Mouse (Mus musculus): ENCODE results near the gene Actr1a. TPM values are rescaled to one million over a fixed set of nuclear protein-coding genes. Genes with fewer than 3 reads are reported as not detected.

Gene Actr1a
- polyA plus RNA-seq, 1 experiment from 2014 or later: 164 TPM

DNA sequence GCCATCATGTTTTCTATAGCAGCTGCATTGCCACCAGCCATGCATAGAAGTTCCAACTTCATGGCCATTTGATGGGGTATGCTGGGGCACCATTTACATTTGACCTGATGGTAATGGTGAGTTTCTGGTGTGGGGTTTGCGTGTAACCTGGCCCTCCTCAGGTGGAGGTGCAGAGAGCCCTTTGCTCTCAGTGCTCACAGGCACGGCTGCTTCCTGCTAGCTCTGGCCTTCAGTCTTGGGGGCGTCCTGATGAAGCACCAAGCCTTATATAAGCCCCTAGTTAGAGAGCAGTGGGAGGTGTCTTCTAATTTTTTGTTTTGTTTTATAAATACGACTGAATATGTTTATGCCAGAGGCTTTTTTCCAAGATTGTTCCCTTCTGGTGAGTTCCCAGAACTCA is 22.5 kb upstream of the Actr1a start:
- Histone ChIP-seq H3K27me3 (replicated peaks; ENCODE audit: low read depth, poor library complexity, severe bottlenecking) (no peaks in the 10 kb centered on the region), H3K9me3 (no peaks in the 10 kb centered on the region), H3K4me1 (peaks cover 62% of the 10 kb centered on the region), H3K36me3 (replicated peaks) (peaks cover 25% of the 10 kb centered on the region), H3K27ac (replicated peaks) (no peak overlapping the region), H3K4me3 (no peak overlapping the region)
- 83% methylated on average over 4 of the region's 4 CpGs for WGBS
- no peak for DNase-seq (ENCODE audit: low spot score)

DNA sequence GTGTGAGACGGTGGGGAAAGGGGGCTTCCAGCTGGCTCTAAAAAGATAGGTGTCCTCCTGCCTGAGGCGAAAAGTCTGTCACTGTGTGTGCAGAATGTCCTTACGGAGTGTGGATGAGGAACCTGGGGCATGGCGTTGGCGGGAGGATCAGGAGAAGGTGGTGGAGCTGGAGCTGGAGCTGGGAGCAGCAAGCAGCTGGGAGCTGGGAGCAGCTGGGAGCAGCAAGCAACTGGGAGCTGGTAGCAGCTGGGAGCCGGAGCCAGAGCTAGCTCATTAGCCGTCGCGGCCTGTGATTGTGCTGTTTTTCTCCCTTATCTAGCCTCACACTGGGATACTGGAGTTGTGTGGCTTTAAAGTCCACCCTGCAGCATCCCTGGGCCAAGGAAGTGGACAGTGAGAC is 20.7 kb upstream of the Actr1a start:
- Histone ChIP-seq H3K27ac (replicated peaks) (0 out of 2 replicates have a peak overlapping the region, but pooled peaks have one; percentile 15), H3K4me1 (peaks cover 56% of the 10 kb centered on the region), H3K4me3 (no peak overlapping the region), H3K27me3 (replicated peaks; ENCODE audit: low read depth, poor library complexity, severe bottlenecking) (no peaks in the 10 kb centered on the region), H3K9me3 (no peaks in the 10 kb centered on the region), H3K36me3 (replicated peaks) (peaks cover 36% of the 10 kb centered on the region)
- no peak for DNase-seq (ENCODE audit: low spot score)
- WGBS: 73% methylated on average over 9 of the region's 9 CpGs

DNA sequence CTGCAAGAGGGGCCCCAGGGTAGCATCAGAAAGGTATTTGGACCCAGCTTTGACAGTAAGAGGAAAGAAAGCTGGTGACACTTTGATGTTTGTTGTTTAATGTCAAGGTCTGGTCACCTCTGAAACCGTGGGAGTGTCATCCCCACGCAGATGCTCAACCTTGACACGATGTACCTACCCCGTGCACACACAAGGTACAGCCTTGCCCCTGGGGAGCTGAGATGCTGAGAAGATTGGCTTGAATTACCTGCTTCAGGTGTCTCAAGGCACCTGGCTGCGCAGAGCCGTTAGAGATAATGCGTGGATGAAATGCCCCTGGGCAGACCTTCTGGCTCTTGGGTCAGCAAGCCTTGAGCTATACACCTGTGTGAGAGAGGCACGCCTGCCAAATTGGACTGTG is 18.9 kb upstream of the Actr1a start:
- WGBS: 91% methylated on average over 8 of the region's 8 CpGs
- no peak overlapping the region for H3K4me3 ChIP-seq
- H3K9me3 ChIP-seq: no peaks in the 10 kb centered on the region
- DNase-seq (ENCODE audit: low spot score): no peak
- peaks cover 49% of the 10 kb centered on the region for H3K4me1 ChIP-seq
- peaks cover 52% of the 10 kb centered on the region for H3K36me3 ChIP-seq (replicated peaks)
- no peaks in the 10 kb centered on the region for H3K27me3 ChIP-seq (replicated peaks; ENCODE audit: low read depth, poor library complexity, severe bottlenecking)
- no peak overlapping the region for H3K27ac ChIP-seq (replicated peaks)

DNA sequence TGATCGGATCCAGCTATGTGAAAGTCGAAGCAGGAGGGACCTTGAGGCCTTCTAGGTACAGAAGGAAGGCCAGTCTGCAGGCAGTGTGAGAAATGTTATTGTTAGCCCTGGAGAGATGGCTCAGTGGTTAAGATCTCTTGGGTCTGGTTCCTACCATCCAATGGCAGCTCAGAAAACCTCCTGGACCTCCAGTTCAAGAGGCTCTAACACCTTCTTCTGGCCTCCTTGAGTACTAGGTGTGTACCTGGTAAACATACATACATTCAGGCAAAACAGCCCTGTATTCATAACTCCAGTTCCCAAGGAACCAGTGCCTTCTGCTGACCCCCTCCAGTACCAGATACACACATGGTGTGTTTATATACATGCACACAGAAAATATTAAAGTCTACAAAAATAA is 18.4 kb upstream of the Actr1a start:
- Histone ChIP-seq H3K27me3 (replicated peaks; ENCODE audit: low read depth, poor library complexity, severe bottlenecking) (no peaks in the 10 kb centered on the region), H3K36me3 (replicated peaks) (peaks cover 58% of the 10 kb centered on the region), H3K4me3 (no peak overlapping the region), H3K9me3 (no peaks in the 10 kb centered on the region), H3K4me1 (peaks cover 53% of the 10 kb centered on the region), H3K27ac (replicated peaks) (no peak overlapping the region)
- WGBS: 99% methylated on average over 2 of the region's 2 CpGs
- DNase-seq (ENCODE audit: low spot score): no peak

DNA sequence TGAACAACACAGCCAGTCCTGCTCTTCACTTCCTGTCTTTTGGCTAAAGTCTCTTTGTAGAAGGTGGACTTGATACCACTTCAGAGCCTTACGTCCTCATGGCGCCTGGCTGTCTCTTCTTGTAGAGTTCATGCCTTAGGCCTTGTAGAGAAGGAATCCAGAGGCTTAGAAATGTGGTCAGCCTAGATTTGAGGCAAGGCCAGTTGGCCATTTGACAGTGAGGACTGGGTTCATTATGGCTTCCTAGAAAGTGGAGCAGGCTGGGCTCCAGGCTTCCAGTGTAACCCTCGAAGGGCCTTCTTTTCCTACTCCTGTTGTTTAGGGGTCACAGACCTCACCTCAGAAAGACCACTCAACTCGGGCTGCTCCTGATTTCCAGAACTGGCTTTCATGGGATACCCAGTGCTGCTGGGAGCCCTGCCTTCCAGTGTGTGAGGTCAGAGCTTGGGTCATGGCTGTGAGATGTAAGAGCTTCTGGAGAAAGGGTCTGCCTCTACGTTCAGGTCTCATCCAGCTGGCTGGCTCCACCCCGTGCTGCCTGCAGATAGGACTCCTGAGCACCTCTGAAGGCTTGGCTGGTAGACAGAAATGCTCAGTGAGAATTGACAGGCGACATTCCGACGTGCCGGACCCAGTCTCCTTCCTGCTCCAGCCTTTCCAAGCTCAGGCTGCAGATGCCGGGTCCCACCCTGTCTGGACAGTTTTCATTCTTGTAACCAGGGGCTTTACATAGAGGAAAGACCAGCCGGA is 16.7 kb upstream of the Actr1a start:
- no peaks in the 10 kb centered on the region for H3K27me3 ChIP-seq (replicated peaks; ENCODE audit: low read depth, poor library complexity, severe bottlenecking)
- no peak overlapping the region for H3K4me3 ChIP-seq
- no peak overlapping the region for H3K27ac ChIP-seq (replicated peaks)
- H3K4me1 ChIP-seq: peaks cover 44% of the 10 kb centered on the region
- no peak for DNase-seq (ENCODE audit: low spot score)
- H3K36me3 ChIP-seq (replicated peaks): peaks cover 73% of the 10 kb centered on the region
- H3K9me3 ChIP-seq: no peaks in the 10 kb centered on the region
- 86% methylated on average over 12 of the region's 12 CpGs for WGBS

DNA sequence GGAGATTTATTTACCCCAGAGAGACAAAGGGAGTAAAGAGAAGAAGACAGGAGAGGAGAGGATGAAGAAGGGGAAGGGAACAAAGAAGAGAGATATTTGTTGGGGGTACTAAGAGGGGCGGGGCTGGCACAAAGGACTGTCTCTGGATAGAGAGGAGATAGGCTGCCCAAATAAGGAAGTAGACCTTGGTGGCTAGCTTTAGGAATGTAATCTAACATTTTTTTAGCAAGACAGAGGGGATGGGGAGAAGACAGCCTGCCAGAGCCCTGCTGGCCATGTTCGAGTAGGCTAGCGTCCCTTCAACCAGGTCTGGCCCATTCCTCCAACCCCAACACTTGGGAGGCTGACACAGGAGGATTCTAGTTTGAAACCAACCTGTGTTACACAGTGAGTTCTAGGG is 14.0 kb upstream of the Actr1a start:
- peaks cover 31% of the 10 kb centered on the region for H3K4me1 ChIP-seq
- H3K27ac ChIP-seq (replicated peaks): no peak overlapping the region
- no peaks in the 10 kb centered on the region for H3K9me3 ChIP-seq
- no peak for DNase-seq (ENCODE audit: low spot score)
- H3K36me3 ChIP-seq (replicated peaks): peaks cover 88% of the 10 kb centered on the region
- H3K4me3 ChIP-seq: no peak overlapping the region
- no peaks in the 10 kb centered on the region for H3K27me3 ChIP-seq (replicated peaks; ENCODE audit: low read depth, poor library complexity, severe bottlenecking)
- WGBS: 77% methylated on average over 3 of the region's 3 CpGs

DNA sequence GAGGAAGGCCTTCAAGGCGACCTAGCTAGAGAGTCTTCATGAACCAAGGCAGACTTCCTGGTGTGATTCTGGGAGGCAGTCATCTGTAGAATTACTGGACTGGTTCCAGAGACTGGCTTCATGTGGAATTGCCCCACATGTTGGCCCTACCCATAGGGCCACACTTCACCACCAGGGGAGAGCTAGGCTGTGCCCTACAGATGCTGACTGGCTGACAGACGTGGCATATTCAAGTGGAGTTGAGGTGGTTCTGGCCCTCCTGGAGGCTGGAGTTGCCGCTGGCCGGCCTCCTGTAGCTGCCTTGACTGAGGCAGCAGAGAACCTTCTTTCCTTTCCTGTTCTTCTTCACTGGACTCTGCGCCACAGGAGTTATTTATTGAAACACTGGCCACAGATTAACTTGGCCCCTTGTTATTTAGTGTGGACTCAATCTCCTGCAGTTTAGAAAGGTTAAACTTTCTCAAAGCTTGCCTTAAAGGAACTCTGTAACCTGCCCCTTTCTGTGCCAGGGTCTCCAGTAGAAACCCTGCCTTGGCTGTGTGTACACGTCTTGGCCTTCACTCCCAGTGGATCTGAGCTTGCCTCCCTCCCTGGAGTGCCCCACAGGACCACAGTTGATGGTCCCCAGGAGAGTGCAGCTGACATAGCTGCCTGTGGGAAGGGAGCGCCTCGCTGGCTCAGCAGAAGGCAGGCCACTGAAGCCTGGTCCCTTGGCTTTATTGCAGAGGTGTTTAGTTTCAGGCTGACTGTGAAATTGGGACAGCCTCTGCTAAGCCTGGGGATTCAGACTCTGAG is 11.2 kb upstream of the Actr1a start:
- no peaks in the 10 kb centered on the region for H3K27me3 ChIP-seq (replicated peaks; ENCODE audit: low read depth, poor library complexity, severe bottlenecking)
- no peak overlapping the region for H3K4me3 ChIP-seq
- H3K36me3 ChIP-seq (replicated peaks): peaks cover 93% of the 10 kb centered on the region
- WGBS: 81% methylated on average over 8 of the region's 8 CpGs
- H3K27ac ChIP-seq (replicated peaks): no peak overlapping the region
- H3K4me1 ChIP-seq: peaks cover 21% of the 10 kb centered on the region
- no peaks in the 10 kb centered on the region for H3K9me3 ChIP-seq
- DNase-seq (ENCODE audit: low spot score): no peak

DNA sequence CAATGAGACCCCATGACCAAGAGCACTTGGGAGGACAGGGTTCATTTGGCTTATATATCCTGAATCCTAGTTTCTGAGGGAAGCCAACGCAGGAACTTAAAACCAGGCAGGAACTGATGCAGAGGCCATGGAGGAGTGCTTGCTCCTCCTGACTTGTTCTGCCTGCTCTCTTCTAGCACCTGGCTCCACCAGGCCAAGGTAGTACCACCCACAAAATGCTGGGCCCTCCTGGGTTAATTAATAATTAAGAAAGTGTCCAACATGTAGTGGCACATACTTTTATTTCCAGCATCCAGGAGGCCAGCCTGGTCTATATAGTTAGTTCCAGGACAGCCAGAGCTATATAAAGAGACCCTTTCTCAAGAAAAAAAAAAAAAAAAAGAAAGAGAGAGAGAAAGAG is 8.5 kb upstream of the Actr1a start:
- no peaks in the 10 kb centered on the region for H3K9me3 ChIP-seq
- no peak overlapping the region for H3K4me3 ChIP-seq
- WGBS: 88% methylated on average over 1 of the region's 1 CpGs
- H3K27me3 ChIP-seq (replicated peaks; ENCODE audit: low read depth, poor library complexity, severe bottlenecking): no peaks in the 10 kb centered on the region
- DNase-seq (ENCODE audit: low spot score): no peak
- H3K27ac ChIP-seq (replicated peaks): no peak overlapping the region
- H3K4me1 ChIP-seq: peaks cover 14% of the 10 kb centered on the region
- peaks cover 85% of the 10 kb centered on the region for H3K36me3 ChIP-seq (replicated peaks)

DNA sequence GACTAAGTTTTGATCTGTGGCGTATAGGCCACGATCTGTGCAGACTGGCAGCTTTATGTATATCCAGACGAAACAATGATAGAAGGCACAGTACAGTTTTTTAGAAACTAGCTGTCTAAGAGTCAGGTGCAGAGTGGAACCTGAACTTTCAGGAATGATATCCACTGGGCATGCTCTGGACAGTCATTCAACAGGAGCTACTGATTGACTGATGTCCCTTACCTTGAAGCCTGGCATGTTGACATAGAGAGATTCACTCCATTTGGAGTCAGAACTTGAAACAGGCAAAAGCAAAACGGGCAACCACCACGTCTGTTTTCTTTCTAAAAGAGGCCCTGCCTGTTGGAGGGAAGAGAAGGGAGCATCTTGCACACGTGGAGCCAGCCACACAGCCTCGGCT is 5.0 kb upstream of the Actr1a start:
- Histone ChIP-seq H3K4me1 (peaks cover 32% of the 10 kb centered on the region), H3K4me3 (no peak overlapping the region), H3K27me3 (replicated peaks; ENCODE audit: low read depth, poor library complexity, severe bottlenecking) (no peaks in the 10 kb centered on the region), H3K36me3 (replicated peaks) (peaks cover 52% of the 10 kb centered on the region), H3K9me3 (no peaks in the 10 kb centered on the region), H3K27ac (replicated peaks) (no peak overlapping the region)
- no peak for DNase-seq (ENCODE audit: low spot score)
- WGBS: 88% methylated on average over 7 of the region's 7 CpGs

DNA sequence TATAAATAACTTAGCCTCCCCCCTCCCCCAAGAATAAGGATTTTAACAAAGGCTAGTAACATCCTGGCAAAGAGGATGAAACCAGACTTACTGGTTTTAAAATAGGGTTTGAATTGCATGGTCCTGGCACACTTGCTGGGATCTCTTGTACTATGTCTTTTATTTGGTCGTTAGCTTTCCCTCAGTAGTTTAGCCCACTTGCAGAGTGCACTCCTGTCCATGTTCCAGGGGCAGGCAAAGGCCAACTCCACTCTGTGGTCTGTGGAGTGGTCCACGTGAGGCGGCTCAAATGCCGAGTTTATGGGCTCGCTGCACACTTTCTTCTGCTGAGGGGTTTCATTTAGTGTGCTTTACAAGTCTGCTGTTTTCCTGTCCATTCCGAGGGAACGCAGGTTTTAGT is 4.3 kb upstream of the Actr1a start:
- no peak for DNase-seq (ENCODE audit: low spot score)
- H3K27me3 ChIP-seq (replicated peaks; ENCODE audit: low read depth, poor library complexity, severe bottlenecking): no peaks in the 10 kb centered on the region
- H3K9me3 ChIP-seq: no peaks in the 10 kb centered on the region
- WGBS: 84% methylated on average over 7 of the region's 7 CpGs
- H3K4me3 ChIP-seq: no peak overlapping the region
- H3K4me1 ChIP-seq: peaks cover 32% of the 10 kb centered on the region
- H3K36me3 ChIP-seq (replicated peaks): peaks cover 46% of the 10 kb centered on the region
- no peak overlapping the region for H3K27ac ChIP-seq (replicated peaks)

DNA sequence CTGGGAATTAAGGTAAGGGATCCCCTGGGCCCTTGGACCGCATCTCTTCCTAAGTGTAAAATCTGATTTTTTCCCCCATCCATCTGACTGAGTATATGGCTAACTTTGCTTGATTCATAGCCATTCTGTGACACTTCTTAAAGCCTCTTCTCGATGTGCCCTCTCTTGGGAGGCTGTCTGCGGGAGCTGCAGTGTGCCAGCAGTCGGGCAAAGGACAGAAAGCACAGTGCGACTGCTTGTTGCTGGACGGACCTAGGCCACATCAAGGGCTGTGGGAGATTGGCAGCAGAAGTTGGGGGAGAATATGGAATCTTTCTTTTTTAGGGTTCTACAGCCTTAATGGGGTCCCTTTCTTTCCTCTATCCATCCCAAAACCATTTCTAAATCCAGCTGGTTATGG is 3.8 kb upstream of the Actr1a start:
- no peak overlapping the region for H3K27ac ChIP-seq (replicated peaks)
- no peak overlapping the region for H3K4me3 ChIP-seq
- peaks cover 40% of the 10 kb centered on the region for H3K36me3 ChIP-seq (replicated peaks)
- H3K9me3 ChIP-seq: no peaks in the 10 kb centered on the region
- H3K4me1 ChIP-seq: peaks cover 36% of the 10 kb centered on the region
- DNase-seq (ENCODE audit: low spot score): no peak
- H3K27me3 ChIP-seq (replicated peaks; ENCODE audit: low read depth, poor library complexity, severe bottlenecking): no peaks in the 10 kb centered on the region
- 89% methylated on average over 6 of the region's 6 CpGs for WGBS

DNA sequence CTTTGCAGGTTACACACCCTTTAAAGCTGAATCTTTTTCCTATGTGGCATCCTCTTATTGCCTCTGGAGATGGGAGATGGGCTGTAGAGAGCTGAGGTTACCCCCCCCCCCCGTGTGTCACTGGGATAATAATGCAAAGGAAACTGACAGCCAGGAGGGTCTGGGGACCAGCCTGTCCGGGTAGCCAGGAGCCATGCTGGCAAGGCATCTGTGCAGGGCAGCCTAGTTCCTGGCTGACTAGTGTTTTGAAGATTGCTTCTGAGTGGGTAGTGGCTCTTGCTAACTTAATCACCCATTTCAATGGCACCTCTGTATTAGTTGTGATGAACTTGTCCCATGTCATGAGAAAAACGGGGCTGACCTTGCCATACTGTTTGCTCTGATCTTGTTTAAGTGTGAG is 2.9 kb upstream of the Actr1a start:
- Histone ChIP-seq H3K4me1 (peaks cover 45% of the 10 kb centered on the region), H3K27ac (replicated peaks) (no peak overlapping the region)
- 44% methylated on average over 3 of the region's 3 CpGs for WGBS

DNA sequence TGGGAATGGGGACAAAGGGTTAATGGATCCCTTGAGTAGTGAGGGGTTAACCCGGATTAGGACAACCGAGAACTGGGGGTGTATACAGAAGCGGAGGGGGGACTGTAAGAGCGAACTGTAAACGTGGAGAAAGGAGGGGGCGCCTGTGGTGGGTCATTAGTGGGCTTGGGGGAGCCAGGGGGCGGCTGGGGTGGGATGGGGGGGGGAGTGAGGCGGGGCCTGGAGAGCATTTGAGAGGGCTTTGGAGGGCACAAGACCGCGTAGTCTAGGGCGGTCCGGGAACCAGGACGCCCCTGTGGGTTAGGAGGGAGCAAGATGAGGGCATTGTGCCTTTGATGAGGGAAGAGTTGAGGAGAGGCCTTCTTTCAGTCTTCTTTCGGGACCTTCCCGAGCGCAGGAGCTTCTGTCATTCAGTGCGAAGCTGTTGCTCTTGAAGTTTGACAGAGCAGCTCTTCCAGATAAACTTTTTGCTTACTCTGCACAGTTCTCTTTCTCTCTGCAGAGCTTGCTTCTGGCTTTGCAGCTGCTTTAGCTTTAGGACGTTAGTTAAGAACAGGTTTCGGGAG is 2.0 kb upstream of the Actr1a start:
- Histone ChIP-seq H3K27ac (replicated peaks) (peak overlapping the region; percentile 91), H3K4me1 (peaks cover 47% of the 10 kb centered on the region), H3K36me3 (replicated peaks) (peaks cover 22% of the 10 kb centered on the region), H3K4me3 (peak overlapping the region; percentile 80), H3K27me3 (replicated peaks; ENCODE audit: low read depth, poor library complexity, severe bottlenecking) (no peaks in the 10 kb centered on the region), H3K9me3 (no peaks in the 10 kb centered on the region)
- 2% methylated on average over 19 of the region's 19 CpGs for WGBS
- peak; percentile 68 for DNase-seq (ENCODE audit: low spot score)

More for the DNA sequence above, 2.9 kb upstream of the Actr1a start:
- peaks cover 31% of the 10 kb centered on the region for H3K36me3 ChIP-seq (replicated peaks)
- no peaks in the 10 kb centered on the region for H3K9me3 ChIP-seq
- H3K27me3 ChIP-seq (replicated peaks; ENCODE audit: low read depth, poor library complexity, severe bottlenecking): no peaks in the 10 kb centered on the region
- peak overlapping the region; percentile 80 for H3K4me3 ChIP-seq
- no peak for DNase-seq (ENCODE audit: low spot score)

Data from embryonic facial prominence, embryonic 10.5 days (tissue).